Mouse (Mus musculus): ENCODE data around the gene Ppp1r11.

DNA sequence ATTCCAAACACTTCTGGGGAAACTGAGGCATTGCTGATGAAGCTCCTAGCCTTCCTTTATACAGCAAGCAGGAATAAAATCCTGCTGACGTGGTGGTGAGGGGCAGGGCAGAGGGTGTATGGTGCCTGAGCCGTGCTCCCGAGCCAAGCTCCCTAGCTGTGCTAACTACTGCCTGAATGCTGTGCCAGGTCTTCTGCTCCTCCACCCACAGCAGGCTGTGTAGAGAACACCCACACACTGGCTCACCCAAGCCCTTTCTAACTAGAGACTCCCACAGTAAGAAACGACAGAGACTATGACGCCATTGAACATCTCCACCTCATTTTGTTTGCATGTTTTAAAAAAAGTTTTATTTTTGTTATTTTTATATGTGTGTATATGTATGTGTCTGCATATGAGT, 51.5 kb downstream of the Ppp1r11 start:
- TF ChIP-seq CTCF (IDR thresholded peaks at IDR 0.05; ENCODE audit: borderline replicate concordance, insufficient read depth, low read depth, low read length) (no peak), POLR2A (IDR thresholded peaks at IDR 0.05; ENCODE audit: borderline replicate concordance, insufficient read depth, low read length) (no peak)

All from cerebellum, adult 2 months (tissue).